Mouse (Mus musculus) bone marrow, adult 2 months (tissue): Measurements from ENCODE around the gene 1700025G04Rik. TPM values are rescaled to one million over a fixed set of nuclear protein-coding genes. Genes with fewer than 3 reads are reported as not detected.

Experiments
- H3K27ac ChIP-seq: fragments of 200-500 bp; 2 replicates; pipeline ENCODE4 v1.5.1; 2012; ENCODE audit warnings: low read depth, mild to moderate bottlenecking, control low read depth, inconsistent platforms, low read length; ENCODE audit not compliant: control insufficient read depth, poor library complexity, insufficient read depth
- H3K4me1 ChIP-seq: fragments of 200-500 bp; 2 replicates; pipeline ENCODE4 v1.6.1; 2011; ENCODE audit warnings: low read length; ENCODE audit not compliant: control insufficient read depth, insufficient read depth
- H3K4me3 ChIP-seq: fragments of 200-500 bp; replicated peaks from 2 replicates; pipeline ENCODE3; 2011; ENCODE audit warnings: mild to moderate bottlenecking, low read depth, low read length, control low read depth; ENCODE audit not compliant: control insufficient read depth
- CTCF ChIP-seq: fragments of 200-500 bp; IDR thresholded peaks from 2 replicates; pipeline ENCODE4 v1.5.1; 2011; ENCODE audit warnings: low read length, control low read depth; ENCODE audit not compliant: control insufficient read depth, insufficient read depth
- POLR2A ChIP-seq: fragments of 200-500 bp; IDR thresholded peaks from 2 replicates; pipeline ENCODE4 v1.6.1; 2011; ENCODE audit warnings: low read depth, mild to moderate bottlenecking, control low read depth, low read length, borderline replicate concordance; ENCODE audit not compliant: control insufficient read depth
- WGBS: fragments of 180-500 bp; shearing (Covaris S2); methylation state at CpG from one replicate; pipeline ENCODE4 v1.1.7; 2018; 5-methylcytosine and 5-hydroxymethylcytosine counted together
- polyA plus RNA-seq: library from polyadenylated mRNA; stranded (reverse); fragments of >200 nt; gene quantifications from 2 replicates; pipeline ENCODE4 v1.2.4, GENCODE M21; 2011; ENCODE audit warnings: low replicate concordance; ENCODE audit not compliant: missing spikeins, insufficient read depth, insufficient read length

Gene 1700025G04Rik
- polyA plus RNA-seq, 1 experiment, result 0.92 TPM

DNA sequence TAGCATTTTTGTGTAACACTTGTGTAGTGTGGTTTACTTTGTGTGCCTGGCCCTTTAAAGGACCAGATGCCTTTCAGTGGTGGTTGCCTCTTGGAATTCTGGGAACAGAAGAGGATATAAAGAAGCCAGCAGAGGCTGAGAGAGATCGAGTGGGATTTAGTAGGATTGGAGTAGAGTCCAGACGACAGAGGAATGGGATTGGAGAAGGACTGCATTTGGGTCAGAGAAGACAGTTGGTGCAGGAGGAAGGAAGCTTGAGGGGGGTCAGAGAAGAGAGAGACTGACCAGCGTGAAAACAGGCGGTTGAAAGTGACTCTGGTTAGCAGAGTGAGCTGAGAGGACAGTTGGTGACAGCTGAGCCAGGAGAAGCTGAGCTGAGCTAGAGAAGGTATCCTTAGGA lies 142.4 kb downstream of the 1700025G04Rik start:
- Histone ChIP-seq H3K4me3 (no peak overlapping the region), H3K27ac (no peak overlapping the region), H3K4me1 (no peaks in the 10 kb centered on the region; the same call in 1 of the 2 replicates)
- WGBS, result 15% methylated on average over 4 of the region's 4 CpGs
- TF ChIP-seq POLR2A (no peak), CTCF (no peak)

DNA sequence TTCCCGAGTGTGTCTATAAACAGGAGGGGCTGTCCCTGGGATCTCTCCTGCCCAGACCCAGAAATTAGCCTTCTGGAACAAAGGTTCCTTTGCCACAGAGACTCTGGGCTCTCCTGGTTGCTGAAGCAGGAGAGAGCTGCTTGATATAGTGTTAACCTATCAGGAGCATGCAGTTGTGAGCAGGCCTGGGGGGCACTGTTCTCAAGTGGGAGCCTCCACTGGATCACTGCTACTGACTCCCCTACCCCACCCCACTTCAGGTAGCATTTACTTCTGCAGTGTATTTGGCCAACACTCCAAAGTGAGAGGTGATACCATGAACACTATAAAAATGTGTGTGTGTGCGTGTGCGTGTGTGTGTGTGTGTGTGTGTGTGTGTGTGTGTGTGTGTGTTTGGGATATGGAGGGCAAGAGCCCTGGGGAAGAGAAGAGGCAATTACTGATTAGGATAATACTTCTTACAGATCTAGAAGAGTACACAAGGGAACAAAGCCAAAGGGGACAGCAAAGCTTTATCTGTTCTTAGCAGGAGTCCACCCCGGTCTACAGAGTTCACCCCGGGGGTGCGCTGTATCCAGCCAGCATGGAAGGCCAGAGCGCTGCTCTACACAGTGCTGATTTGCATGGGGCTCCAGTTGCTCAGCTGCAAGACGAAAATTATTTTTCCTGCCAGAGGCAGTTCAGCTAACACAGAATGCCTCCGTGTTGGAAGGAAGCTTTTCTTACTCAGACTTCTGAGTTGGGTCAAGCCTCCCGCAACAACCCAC lies 145.3 kb downstream of the 1700025G04Rik start:
- Histone ChIP-seq H3K4me1 (no peaks in the 10 kb centered on the region; the same call in 1 of the 2 replicates), H3K27ac (no peak overlapping the region), H3K4me3 (no peak overlapping the region)
- 57% methylated on average over 10 of the region's 10 CpGs for WGBS
- TF ChIP-seq CTCF (no peak), POLR2A (no peak)

DNA sequence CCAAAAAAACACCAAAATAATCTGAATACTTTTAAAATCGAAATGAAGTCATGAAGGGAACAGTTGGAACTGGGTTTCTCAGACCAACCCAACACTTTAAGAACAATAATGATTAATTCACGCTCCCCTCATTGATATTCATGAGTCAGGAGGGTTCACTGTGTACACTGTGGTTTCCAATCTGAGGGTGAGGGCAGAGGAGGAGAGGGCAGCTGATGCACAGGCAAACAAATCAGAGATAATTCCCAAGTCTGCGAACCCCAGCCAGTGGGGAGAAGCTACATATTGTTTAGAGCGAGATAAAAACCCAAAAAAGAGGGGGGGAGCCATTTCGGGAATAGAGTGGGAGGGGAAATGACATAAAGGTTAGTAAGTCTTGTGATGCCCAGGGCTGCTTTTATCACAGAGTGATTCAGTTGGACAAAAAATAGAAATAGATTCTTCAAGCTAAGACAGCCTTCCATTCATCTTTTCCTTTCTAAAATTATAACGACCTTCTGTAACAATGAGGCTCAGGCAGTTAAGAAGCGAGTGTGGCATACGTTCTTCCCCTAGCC lies 146.2 kb downstream of the 1700025G04Rik start:
- Histone ChIP-seq H3K4me3 (no peak overlapping the region), H3K27ac (no peak overlapping the region), H3K4me1 (no peaks in the 10 kb centered on the region; the same call in 1 of the 2 replicates)
- WGBS, result 64% methylated on average over 8 of the region's 8 CpGs
- TF ChIP-seq POLR2A (no peak), CTCF (no peak)

DNA sequence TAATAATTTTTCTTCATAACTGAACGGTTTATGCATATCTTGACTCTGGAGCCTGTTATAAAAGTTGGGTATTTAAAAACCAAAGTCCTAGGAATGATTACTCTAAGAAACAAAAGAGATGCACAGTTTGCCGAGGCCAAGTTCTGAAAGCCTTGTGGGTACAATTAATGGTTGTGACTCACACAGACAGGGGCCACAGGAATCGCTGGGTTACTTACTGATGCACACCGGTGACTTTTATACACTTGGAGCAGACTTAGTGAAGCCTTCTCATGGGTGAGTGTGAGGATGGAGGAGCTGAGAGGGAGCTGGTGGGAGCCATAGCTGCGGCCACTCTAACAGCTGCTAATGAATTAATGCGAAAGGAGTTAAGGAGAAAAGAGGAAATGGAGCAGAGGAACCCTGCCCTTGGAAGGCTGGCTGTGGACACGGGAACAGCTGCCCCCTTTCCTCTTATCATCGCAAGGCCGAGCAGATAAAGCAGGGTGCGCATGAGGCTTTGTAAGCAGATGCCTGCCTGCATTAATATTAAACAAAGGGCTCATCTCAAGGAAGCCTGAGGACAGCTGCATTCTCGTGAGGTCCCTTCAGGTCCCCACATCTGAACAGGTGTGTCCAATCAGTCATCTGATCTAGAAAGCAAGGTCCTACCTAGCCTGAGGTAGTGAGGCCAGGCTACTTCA lies 146.8 kb downstream of the 1700025G04Rik start:
- 65% methylated on average over 11 of the region's 11 CpGs for WGBS
- no peaks in the 10 kb centered on the region; the same call in 1 of the 2 replicates for H3K4me1 ChIP-seq

DNA sequence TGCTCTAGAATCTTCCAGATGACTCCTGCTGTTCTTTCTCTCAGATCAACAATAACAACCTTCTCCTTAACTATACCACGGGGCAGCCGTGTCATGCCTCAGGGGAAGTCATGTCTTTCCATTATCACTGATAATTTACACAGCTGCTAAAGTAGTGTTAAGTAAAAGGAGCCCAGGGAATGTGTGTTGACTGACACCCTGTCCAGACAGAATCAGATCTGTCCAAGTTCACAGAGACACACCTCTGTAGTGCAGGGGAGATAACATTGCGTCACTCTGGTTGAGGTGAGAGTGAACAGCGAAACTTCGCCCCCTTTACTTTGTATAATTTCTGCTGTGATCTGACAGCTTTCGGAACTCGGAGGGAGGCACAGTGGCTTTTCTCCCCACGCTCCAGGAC lies 149.9 kb downstream of the 1700025G04Rik start:
- WGBS, result 56% methylated on average over 8 of the region's 8 CpGs
- no peaks in the 10 kb centered on the region; the same call in 1 of the 2 replicates for H3K4me1 ChIP-seq
- no peak overlapping the region for H3K27ac ChIP-seq
- no peak overlapping the region for H3K4me3 ChIP-seq
- TF ChIP-seq CTCF (no peak), POLR2A (no peak)

More for the DNA sequence above, 146.8 kb downstream of the 1700025G04Rik start:
- Histone ChIP-seq H3K27ac (no peak overlapping the region), H3K4me3 (no peak overlapping the region)
- TF ChIP-seq POLR2A, result no peak
- no peak for TF ChIP-seq CTCF

DNA sequence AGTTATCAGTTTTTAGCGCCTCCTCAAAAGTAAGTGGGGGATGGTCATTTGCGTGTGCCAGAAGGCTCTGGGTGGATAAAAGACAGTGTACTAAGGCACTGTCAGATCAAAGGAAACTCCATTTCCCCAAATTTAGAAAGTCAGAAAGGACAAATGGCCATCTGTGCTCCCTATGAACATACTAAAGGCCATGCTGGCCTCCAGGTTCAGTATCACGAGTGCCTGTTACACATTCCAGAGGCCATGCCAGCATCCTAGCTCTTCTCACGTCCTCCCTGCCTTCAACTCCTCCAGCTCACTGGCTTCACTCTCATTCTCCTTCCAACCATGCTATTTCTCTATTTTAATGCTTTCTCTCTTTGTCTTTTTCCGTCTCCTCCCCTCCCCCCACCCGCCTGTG lies 150.4 kb downstream of the 1700025G04Rik start:
- 75% methylated on average over 6 of the region's 6 CpGs for WGBS
- Histone ChIP-seq H3K4me1 (no peaks in the 10 kb centered on the region; the same call in 1 of the 2 replicates), H3K27ac (no peak overlapping the region), H3K4me3 (no peak overlapping the region)
- no peak for TF ChIP-seq POLR2A
- TF ChIP-seq CTCF, result no peak

DNA sequence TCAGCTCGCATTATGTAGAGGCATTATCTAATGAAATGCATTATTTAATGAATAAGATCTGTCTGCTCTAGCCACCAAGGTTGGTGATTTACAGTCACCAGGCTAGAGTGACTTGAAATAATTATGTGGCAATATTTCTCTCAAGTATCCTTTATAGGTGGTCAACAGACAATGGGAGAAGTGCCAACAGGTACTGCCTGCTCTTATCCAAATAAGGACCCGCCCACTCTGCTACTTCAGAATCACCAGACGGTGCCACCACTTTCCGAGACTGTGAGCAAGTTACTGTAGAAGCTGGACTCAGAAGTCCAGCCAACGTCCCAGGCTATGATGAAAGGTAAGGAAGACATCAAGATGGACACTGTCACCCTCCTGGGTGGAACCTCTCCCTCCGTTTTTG lies 156.3 kb downstream of the 1700025G04Rik start:
- no peak for TF ChIP-seq CTCF
- no peak for TF ChIP-seq POLR2A
- Histone ChIP-seq H3K4me3 (no peak overlapping the region), H3K27ac (no peak overlapping the region), H3K4me1 (no peaks in the 10 kb centered on the region; the same call in 1 of the 2 replicates)
- 76% methylated on average over 6 of the region's 6 CpGs for WGBS

DNA sequence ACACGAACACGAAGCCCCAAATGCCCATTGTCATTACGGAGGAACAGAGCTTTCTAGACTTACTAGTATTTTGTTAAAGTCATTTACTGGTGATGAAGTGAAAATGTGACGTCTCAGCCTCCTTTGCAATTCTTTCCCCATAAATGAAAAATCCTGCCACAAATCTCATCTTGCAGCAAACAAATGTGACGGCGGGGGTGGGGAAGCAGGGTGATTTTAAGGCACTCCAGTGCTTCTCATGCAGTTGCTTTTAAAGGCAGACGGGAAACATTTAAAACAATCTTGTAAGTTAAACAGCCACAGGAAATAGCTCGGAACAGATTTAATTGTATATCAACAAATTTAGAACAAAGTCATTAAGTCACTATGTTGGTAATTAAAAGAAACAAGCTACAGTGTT lies 163.1 kb downstream of the 1700025G04Rik start:
- no peak overlapping the region for H3K4me3 ChIP-seq
- no peak overlapping the region for H3K27ac ChIP-seq
- 76% methylated on average over 8 of the region's 8 CpGs for WGBS
- no peaks in the 10 kb centered on the region; the same call in 1 of the 2 replicates for H3K4me1 ChIP-seq
- TF ChIP-seq POLR2A (no peak), CTCF (no peak)
